Mouse (Mus musculus) forebrain, embryonic 16.5 days (tissue): ENCODE data around the gene Nrd1. TPM values are rescaled to one million over a fixed set of nuclear protein-coding genes. Genes with fewer than 3 reads are reported as not detected.

Experiments
- ATAC-seq: fragments of 200-750 bp; cut with Nextera tagmentation; 2 replicates; pipeline ENCODE4 v1.8.0; 2017; ENCODE audit warnings: mild to moderate bottlenecking, moderate library complexity
- H3K27ac ChIP-seq: fragments of 300-500 bp; sonication (generic); 2 replicates; pipeline ENCODE4 v1.5.1; 2014; ENCODE audit warnings: low read length, control low read depth
- H3K27me3 ChIP-seq: fragments of 300-500 bp; sonication (generic); replicated peaks from 2 replicates; pipeline ENCODE4 v1.6.1; 2014; ENCODE audit warnings: low read length; ENCODE audit not compliant: control insufficient read depth, insufficient read depth
- H3K36me3 ChIP-seq: fragments of 300-500 bp; sonication (generic); 2 replicates; pipeline ENCODE4 v1.6.1; 2014; ENCODE audit not compliant: control insufficient read depth, insufficient read depth
- H3K4me1 ChIP-seq: fragments of 300-500 bp; sonication (generic); replicated peaks from 2 replicates; pipeline ENCODE4 v1.6.1; 2014; ENCODE audit warnings: low read length; ENCODE audit not compliant: control insufficient read depth, insufficient read depth
- H3K4me2 ChIP-seq: fragments of 300-500 bp; sonication (generic); 2 replicates; pipeline ENCODE4 v1.6.1; 2014; ENCODE audit warnings: mild to moderate bottlenecking, low read length, control low read depth
- H3K4me3 ChIP-seq: fragments of 300-500 bp; sonication (generic); replicated peaks from 2 replicates; pipeline ENCODE4 v1.5.1; 2014; ENCODE audit warnings: mild to moderate bottlenecking, low read length, control low read depth
- H3K9ac ChIP-seq: fragments of 300-500 bp; sonication (generic); replicated peaks from 2 replicates; pipeline ENCODE4 v1.6.1; 2014; ENCODE audit warnings: low read depth, low read length, control low read depth
- H3K9me3 ChIP-seq: fragments of 300-500 bp; sonication (generic); 2 replicates; pipeline ENCODE4 v1.6.1; 2016; ENCODE audit warnings: low read length; ENCODE audit not compliant: control insufficient read depth
- WGBS: fragments of 180-500 bp; shearing (Covaris S2); extraction: QIAGEN DNeasy Blood & Tissue Kit; methylation state at CpG from one replicate; pipeline ENCODE4 v1.1.7; 2014; 5-methylcytosine and 5-hydroxymethylcytosine counted together
- polyA plus RNA-seq: library from polyadenylated mRNA; unstranded; fragments of >200 nt; fragmentation: Nextera tagmentation; extraction: Ambion mirVana; gene quantifications from 2 replicates; pipeline ENCODE4 v1.2.1, GENCODE M21; 2015

Gene Nrd1
- polyA plus RNA-seq, result 84.6 and 88.8 TPM in 2 replicates

- under 1% methylated on average over 58 of the region's 58 CpGs for WGBS
- Histone ChIP-seq H3K27ac (peak within 1 kb of the TSS; percentile 95), H3K9ac (peak within 1 kb of the TSS; percentile 88), H3K4me1 (peaks cover 16% of the 10 kb centered on the region), H3K9me3 (no peaks in the 10 kb centered on the region), H3K36me3 (no peaks in the 10 kb centered on the region), H3K4me2 (peak within 1 kb of the TSS; percentile 76), H3K4me3 (peak within 1 kb of the TSS; percentile 82), H3K27me3 (0 out of 2 replicates have a peak, but pooled peaks cover 2% of the 10 kb centered on the region)
- ATAC-seq, result peak; percentile 100
These were observed at the start of gene Nrd1 for GRCm38 (mm10) chr4:108999999-109000950. Nrd1 (plus strand) TSS chr4:109000655.

- H3K4me1 ChIP-seq, result peaks cover 7% of the 10 kb centered on the region
These were observed 48.8 kb upstream of the Nrd1 start for GRCm38 (mm10) chr4:108951663-108952062.

GRCm38 (mm10) chr4:108959696-108960095, 40.8 kb upstream of the Nrd1 start:
- Histone ChIP-seq H3K4me1 (no peaks in the 10 kb centered on the region), H3K36me3 (no peaks in the 10 kb centered on the region), H3K4me3 (no peak overlapping the region), H3K9ac (no peak overlapping the region), H3K4me2 (no peak overlapping the region), H3K27ac (no peak overlapping the region), H3K9me3 (no peaks in the 10 kb centered on the region), H3K27me3 (no peaks in the 10 kb centered on the region)
- no peak for ATAC-seq
- 90% methylated on average over 3 of the region's 3 CpGs for WGBS

More at GRCm38 (mm10) chr4:108951663-108952062, 48.8 kb upstream of the Nrd1 start:
- WGBS, result 83% methylated on average over 4 of the region's 4 CpGs
- Histone ChIP-seq H3K4me3 (no peak overlapping the region), H3K9ac (no peak overlapping the region), H3K27me3 (no peaks in the 10 kb centered on the region), H3K27ac (no peak overlapping the region), H3K9me3 (no peaks in the 10 kb centered on the region), H3K4me2 (no peak overlapping the region), H3K36me3 (no peaks in the 10 kb centered on the region)
- ATAC-seq, result no peak

- Histone ChIP-seq H3K9ac (no peak overlapping the region), H3K4me2 (no peak overlapping the region), H3K4me3 (no peak overlapping the region), H3K36me3 (no peaks in the 10 kb centered on the region), H3K27me3 (no peaks in the 10 kb centered on the region), H3K9me3 (no peaks in the 10 kb centered on the region), H3K27ac (no peak overlapping the region), H3K4me1 (no peaks in the 10 kb centered on the region)
- 90% methylated on average over 4 of the region's 4 CpGs for WGBS
- ATAC-seq, result no peak
These were observed 39.6 kb upstream of the Nrd1 start for GRCm38 (mm10) chr4:108960619-108961460.

GRCm38 (mm10) chr4:108963017-108963416, 37.4 kb upstream of the Nrd1 start:
- no peak overlapping the region for H3K4me3 ChIP-seq
- no peaks in the 10 kb centered on the region for H3K9me3 ChIP-seq
- ATAC-seq, result no peak
- H3K4me2 ChIP-seq, result no peak overlapping the region
- H3K27ac ChIP-seq, result no peak overlapping the region
- H3K4me1 ChIP-seq, result no peaks in the 10 kb centered on the region
- H3K36me3 ChIP-seq, result no peaks in the 10 kb centered on the region
- no peaks in the 10 kb centered on the region for H3K27me3 ChIP-seq
- 87% methylated on average over 6 of the region's 6 CpGs for WGBS
- H3K9ac ChIP-seq, result no peak overlapping the region

GRCm38 (mm10) chr4:108969517-108969916, 30.9 kb upstream of the Nrd1 start:
- H3K36me3 ChIP-seq, result no peaks in the 10 kb centered on the region
- 82% methylated on average over 3 of the region's 3 CpGs for WGBS
- H3K4me1 ChIP-seq, result no peaks in the 10 kb centered on the region
- no peak overlapping the region for H3K9ac ChIP-seq
- H3K27me3 ChIP-seq, result no peaks in the 10 kb centered on the region
- ATAC-seq, result no peak
- no peak overlapping the region for H3K4me3 ChIP-seq
- H3K9me3 ChIP-seq, result no peaks in the 10 kb centered on the region
- no peak overlapping the region for H3K4me2 ChIP-seq
- H3K27ac ChIP-seq, result no peak overlapping the region

- Histone ChIP-seq H3K9me3 (no peaks in the 10 kb centered on the region), H3K36me3 (no peaks in the 10 kb centered on the region), H3K4me3 (no peak overlapping the region), H3K27me3 (no peaks in the 10 kb centered on the region), H3K27ac (no peak overlapping the region), H3K4me1 (no peaks in the 10 kb centered on the region), H3K9ac (no peak overlapping the region), H3K4me2 (no peak overlapping the region)
- no peak for ATAC-seq
- WGBS, result 80% methylated on average over 5 of the region's 5 CpGs
These were observed 29.4 kb upstream of the Nrd1 start for GRCm38 (mm10) chr4:108971054-108971453.

- no peak overlapping the region for H3K9ac ChIP-seq
- 0 out of 2 replicates have a peak, but pooled peaks have one; percentile 45 for ATAC-seq
- no peaks in the 10 kb centered on the region for H3K27me3 ChIP-seq
- H3K4me2 ChIP-seq, result no peak overlapping the region
- H3K4me3 ChIP-seq, result no peak overlapping the region
- WGBS, result 52% methylated on average over 6 of the region's 6 CpGs
- H3K4me1 ChIP-seq, result no peaks in the 10 kb centered on the region
- no peaks in the 10 kb centered on the region for H3K36me3 ChIP-seq
- no peak overlapping the region for H3K27ac ChIP-seq
- H3K9me3 ChIP-seq, result no peaks in the 10 kb centered on the region
These were observed 23.9 kb upstream of the Nrd1 start for GRCm38 (mm10) chr4:108976458-108977071.
